Mouse (Mus musculus) 3134 (cell line): ENCODE measurements around the gene 1700025C18Rik.

Experiments used
- DNase-seq: peaks from one replicate; pipeline ENCODE4 v3.0.0-alpha.2; 2011; ENCODE audit warnings: low spot score; ENCODE audit not compliant: insufficient read length; ENCODE audit errors: extremely low read depth

1700025C18Rik gene

DNA sequence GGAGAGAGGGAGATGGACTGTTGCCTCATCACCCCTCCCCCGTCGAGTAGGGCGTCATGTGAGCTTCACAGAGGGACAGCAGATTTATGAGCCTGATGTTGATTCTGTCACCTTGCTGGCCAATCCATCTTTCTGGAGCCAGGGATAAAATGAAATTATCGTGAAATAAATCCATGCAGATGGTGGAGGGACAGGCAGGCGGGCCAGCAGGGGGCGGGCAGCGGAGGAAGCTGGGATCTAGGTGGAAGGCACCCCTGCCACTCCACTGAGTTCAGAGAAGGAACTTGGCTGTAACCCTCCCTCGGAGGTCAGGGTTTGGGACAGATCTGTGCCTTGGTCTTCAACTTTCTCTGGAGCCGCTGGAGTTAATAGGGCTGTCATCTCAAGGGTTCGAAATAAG is 11.9 kb downstream of the 1700025C18Rik start:
- no peak for DNase-seq

DNA sequence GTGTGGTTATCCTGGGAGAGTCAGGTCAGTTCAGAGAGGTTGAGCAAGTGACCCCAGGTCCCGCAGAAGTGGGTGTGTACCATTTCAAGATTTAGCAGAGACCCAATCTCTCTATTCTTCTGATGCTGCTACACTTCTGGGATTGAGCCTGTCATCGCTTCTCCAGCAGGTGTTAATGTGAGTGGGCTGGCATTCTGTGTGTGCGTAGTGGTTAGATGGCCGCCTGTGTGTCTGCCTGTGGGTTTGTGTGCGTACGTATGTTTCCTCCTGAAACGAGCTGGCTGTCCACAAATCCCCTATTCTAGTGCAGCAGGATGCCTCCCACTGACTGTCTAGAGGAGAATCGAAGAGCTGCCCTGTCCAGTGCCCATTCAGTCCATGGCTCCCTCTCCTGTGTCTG is 12.5 kb downstream of the 1700025C18Rik start:
- DNase-seq: no peak

DNA sequence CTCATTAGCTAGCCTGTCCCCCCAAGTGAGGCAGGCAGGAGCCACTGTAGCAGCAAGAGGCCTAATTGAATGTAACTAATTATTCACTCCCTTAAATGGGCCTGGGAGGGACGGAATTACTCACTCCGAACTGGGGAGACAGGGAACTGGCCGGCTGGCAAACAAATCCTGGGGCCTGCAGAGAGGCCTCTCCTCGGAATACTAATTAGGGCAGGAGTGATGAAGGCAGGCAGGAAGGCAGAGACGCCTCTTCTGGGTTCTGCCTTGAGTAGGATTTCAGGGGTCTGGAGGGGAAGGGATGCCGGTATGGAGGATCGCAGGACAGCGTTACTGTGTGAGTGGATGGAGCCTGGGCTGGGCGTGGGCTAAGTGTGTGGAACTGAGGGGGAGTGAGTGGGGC is 13.5 kb downstream of the 1700025C18Rik start:
- DNase-seq: no peak

DNA sequence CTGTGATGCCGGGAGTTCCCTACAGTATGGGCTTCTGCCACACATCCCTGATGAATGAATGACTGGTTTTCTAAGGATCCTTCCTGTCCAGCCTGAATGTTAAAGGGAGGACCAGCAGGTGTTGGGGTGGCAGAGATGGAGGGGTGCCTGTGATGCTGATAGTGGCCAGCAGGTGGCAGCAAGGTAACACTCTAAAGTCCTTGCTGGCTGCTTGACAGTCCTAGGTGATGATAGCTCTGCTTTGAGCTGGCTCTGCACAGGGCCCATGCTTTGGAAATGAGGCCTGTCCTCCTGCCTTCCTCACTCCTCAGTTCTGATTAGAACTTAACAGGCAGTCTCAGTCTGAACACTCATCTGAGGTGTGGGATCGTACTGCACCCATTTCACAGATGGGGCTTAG is 15.6 kb downstream of the 1700025C18Rik start:
- no peak for DNase-seq

DNA sequence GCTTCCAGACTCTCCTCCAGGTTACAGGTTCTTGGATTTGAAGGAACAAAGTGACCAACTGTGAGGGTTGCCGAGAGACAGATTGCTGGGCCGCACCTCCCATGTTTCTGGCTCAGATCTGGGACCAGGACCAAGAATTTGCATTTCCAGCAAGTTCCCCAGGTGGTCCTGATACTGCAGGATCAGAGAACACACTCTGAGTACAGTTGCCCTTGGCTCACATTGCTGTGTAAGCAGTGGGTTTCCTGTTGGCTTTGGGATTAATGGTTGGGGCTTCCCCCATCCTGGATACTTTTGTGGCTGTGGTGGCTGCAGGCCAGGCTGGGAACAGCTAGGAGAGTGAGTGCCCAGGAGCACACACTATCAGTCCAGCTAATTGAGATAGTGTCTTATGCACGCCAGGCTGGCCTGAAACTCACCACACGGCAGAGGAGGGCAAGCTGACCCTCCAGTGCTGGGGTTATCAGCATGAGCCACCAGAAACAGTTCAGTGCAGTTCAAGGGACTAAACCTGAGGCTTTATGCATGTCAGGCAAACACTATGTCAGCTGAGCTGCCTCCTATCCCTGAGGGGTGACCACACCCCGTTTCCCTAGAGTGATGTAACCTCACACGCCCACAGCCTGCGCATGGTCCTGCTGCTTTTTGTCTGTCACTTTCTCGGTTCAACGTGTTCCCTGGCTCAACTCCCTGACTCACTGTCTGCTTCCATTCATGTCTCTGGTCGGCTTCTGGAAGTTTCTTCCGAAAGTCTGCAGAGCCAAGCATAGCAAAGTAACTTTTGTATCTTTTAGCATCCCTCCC is 16.3 kb downstream of the 1700025C18Rik start:
- DNase-seq: no peak

DNA sequence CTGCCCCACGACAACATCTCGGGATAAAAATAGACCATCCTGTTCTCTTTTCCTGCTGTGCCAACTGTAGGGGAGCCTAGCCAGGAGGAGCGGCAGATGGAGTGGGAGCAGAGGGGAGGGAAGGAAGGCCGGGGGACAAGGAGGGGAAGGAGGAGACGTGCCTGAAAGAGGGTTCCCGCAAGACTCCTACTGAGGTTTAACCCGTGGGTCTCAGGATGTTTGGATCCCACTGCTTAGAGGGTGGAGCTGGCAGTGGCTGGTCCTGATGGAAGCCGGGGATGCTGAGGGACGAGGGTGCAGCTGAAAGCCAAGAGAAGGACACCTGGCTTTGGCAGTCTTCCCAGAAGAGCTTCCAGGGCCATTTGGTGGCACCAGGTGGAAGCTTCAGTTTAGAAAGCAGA is 17.2 kb downstream of the 1700025C18Rik start:
- DNase-seq: no peak

DNA sequence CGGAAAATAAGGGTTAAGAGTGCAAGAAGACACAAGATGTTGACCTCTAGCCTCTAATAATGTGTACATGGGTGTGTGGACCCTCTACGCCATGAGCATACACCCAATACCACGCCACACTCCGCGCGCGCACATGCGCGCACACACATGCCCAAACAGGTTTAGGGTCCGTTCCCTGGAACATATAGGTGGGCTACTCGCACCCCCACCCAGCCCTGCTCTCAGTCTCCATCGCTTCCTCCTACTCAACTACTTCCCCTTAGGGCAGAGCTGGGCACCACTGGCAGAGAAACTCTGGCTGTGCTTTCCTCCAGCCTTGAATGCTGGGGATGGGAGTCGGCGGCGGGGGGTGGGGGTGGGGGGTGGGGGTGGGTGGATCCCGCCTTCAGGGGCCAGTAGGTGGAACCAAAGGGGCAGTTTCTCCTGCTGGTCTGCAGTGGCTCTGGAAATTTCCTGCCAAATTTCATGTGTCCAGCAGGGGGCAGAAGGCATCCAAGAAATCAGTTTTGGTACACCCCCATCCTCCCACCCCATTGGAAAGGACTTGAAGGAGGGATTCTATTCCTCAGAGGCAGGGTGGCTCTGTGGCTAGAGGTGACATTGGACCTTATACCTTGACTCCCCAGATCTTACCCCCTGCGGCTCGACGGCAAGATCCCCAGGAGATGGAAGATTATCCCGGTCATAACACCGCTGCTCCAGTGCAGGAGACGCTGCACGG is 20.3 kb downstream of the 1700025C18Rik start:
- DNase-seq: no peak

DNA sequence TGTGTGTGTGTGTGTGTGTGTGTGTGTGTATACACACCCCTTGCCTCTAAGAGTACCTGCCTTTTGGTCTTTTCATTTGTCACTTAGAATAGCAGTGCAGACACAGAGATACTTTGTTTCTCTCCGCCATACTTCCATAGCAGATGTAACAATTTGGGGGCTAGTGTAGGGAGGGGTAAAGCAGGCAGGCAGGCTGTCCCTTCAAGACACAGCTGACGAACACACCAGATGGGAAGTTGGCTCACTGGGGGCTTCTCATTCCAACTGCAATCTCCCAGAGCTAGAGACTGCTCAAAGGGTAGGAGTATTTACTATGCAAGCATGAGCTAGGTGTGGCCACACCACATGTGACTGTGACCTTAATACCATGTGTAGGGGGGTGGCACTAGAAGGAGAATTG is 21.7 kb downstream of the 1700025C18Rik start:
- no peak for DNase-seq

DNA sequence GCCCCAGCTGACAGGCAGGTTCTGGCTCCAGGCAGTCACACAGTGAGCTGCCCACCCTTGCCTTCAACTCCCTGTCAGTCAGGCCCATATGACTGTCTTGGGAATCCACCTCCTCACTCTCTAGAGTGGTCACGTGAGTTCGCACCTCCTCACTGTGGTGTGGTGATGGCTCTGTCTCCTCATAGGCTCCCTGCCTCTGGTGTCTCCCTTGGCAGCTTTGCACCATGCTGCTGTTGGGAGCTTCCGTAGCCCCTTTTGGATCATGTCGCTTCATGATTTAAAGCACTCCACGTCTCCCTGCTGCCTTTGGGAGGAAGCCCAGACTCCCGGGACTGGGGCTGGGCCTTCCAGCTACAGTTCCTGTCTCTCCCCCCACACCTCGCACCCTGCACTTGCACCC is 26.1 kb downstream of the 1700025C18Rik start:
- no peak for DNase-seq

DNA sequence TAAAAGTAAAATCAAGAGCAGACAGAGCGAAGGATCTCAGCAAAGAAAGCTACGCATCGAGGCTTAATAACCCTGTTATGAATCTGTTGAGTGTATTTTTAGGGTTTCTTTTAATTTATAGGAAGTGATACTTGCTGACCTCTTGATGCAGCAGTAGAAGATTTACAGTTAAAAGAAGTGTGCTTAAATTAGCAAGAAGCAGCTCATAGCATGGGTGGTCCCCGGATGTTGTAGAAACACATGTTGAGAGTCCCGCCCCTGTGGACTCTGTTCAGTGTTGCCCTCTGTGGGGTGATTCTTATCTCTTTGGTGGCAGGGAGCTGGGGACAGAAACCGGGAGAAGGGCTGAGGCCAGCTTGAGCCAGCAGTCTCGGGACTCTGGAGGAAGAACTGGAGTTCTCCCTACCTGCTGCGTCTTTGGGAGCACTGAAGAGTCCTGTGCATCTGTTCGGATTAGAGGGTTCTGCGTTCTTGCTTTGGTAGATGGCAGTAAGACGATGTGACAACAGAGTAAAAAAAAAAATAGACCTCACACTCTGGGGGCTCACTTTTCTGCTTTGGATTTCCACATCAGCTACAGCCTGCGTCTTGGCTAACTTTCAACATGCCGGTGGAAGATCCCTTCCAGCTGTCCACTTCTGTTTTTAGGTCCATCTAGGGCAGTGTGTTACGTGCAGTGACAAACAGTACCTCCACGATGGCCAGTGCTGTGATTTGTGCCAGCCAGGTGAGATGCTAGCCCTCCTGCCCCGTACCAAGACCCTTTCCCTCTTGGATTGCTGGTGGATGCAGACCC is 28.7 kb downstream of the 1700025C18Rik start:
- no peak for DNase-seq

DNA sequence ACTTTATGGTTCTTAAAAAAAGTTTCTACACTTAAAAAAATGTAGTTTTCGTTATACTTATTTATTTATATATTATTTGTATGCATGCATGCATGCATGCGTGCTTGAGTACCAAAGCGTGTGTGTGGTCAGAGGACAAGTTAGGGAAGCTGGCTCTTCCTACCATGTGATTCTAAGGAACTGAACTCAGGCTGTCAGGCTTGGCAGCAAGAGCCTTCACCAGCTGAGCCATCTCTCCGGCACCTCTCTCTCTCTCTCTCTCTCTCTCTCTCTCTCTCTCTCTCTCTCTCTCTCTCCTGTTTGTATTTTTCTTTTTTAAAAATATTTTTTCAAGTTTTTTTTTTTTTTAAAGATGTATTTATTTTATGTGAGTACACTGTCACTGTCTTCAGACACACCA is 30.6 kb downstream of the 1700025C18Rik start:
- DNase-seq: no peak

DNA sequence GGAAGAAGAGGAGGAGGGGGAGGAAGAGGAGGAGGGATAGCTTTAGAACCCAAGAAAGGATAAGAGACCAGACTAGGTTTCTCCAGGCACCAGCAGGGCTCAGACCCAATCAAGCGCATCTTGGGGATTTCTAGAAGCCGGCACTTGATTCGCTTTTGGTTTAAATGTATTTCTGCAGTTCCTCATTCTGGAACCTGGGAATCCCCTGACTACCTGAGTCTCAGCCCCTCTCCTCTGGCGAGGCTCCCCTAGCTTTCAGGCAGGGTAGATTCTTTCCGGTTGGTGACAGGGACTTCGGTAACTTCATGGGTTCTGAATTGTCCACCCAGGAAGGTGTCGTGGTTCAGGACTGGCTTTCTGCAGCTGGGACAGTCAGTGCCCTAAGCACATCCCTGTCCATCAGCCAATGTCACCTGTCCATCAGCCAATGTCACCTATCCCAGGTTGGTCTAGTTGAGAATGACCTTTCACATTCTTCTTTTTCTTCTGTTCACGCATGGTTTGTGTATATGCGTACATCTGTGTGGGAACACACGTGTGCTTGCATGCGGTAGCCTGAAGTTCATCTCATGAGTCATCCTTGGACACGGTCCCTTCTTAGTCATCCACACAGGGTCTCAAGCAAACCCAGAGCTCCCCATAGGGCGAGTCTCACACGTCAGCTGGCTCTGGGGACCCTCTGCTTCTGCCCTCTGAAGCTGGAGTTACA is 34.0 kb downstream of the 1700025C18Rik start:
- DNase-seq: no peak

DNA sequence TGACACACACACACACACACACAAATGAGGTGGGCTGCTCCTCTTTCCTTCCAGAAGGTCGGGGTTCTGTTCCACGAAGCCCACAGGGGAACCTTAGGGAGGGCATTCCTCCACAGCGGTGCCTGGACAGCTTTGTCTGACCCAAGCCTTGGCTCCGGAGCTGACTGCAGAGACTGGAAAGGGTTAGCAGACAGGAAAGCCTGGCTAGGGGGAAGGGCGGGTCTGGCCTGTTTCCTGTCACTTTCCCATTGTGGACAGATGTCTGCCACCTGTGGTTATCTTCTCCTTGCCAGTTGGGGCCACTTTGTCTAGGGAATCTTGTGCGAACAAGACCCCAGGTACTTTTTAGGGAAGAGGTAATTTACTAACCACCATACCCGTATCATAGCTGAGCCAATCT is 34.6 kb downstream of the 1700025C18Rik start:
- no peak for DNase-seq

DNA sequence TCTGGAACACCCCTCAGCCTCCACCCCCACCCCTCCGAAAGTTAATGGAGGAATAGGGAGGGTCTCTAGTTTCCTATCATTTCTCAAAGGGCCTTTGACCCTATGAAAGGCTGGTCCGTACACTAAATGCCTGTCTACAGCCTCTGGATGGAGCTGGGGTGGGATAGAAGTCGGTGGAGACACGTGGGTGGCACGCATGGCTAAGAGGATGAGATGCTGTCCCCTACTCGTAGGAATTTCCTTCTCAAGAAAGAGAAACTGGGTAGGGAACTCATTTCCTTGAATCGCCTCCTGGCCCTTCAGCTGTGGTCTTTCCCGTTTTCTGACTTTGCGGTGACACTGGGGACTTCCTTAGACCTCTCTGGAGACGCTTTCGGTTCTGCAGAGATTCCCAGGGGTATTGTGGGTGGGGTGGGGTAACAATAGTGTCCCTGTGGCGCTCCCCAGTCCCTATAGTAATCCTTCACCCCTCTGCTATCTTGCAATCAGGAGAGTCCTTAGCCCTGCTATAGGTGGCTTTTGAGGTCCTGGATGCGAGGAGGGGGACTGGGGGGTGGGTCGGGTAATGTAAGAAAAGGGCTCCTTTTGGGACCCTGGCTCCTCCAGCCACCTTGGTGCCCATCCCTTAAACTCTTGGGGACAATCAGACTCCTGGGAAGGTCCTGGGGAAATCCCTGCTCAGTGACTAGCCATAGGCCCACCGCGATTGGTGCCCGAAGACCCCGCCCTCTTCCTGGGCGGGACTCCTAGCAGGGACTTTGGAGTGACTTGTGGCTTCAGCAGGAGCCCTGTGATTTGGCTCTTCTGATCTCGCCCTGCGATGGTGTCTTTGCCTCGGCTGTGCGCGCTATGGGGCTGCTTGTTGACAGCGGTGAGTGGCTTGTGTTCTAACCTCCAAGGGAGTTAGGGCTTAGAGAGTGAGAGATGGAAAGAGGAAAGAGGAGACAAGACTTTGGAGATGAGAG is 35.4 kb downstream of the 1700025C18Rik start, which contains the start of gene Cd40:
Gene Cd40, plus strand, starts transcription at position 740 of the 965 bp plus-strand sequence.
- DNase-seq: no peak

DNA sequence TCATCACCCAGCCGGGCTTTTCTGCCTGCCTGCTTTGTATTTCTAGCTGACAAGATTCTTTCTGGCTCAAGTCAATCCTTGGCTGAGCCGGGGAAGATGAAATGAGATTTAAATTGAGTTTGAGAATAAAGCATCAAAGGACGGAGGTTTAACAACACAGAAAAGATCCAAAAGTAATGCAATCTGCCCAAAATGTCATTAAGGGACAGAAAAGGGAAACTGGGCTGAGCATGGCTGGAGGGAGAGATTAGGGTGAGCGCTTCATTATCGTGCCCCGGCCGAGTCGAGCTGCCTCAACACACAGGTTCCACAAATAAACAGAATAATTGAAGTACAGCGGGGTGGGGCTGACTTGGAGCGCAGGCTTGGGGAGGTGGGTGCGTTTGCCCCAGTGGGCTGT is 39.0 kb downstream of the 1700025C18Rik start:
- DNase-seq: no peak

DNA sequence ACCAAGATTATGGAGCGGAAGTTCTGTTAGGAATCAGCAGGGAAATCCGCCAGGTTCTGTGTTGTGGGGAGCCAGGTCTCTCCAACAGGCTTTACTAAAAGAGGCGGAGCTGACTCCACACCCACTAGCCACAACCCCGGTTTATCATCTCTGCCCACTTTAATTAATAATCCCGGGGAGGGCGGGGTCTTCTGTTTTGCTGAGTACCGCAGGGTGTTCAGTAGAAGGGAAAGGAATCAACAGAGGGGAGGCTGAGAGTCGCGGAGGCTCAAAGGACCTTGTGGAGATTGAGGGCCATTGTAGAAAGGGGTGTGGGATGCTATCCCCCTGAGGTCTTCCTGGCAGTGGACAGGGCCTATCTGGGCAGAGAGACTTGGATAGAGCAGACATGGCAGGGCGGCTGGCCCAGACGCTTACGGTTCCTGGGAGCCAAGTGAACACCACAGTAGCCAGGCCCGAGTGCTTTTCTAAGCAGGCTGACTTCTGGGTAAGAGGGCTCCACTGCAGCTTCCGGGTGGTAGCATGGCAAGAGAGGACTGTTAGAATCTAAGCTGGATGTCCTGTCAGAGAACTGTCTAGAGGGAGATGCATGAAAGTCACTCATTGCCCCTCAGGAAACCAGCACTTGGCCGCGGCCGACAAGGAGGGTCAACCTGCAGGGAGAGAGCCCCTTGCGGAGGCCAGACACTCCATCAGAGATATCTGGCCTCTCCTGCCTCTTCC is 39.6 kb downstream of the 1700025C18Rik start:
- DNase-seq: no peak

DNA sequence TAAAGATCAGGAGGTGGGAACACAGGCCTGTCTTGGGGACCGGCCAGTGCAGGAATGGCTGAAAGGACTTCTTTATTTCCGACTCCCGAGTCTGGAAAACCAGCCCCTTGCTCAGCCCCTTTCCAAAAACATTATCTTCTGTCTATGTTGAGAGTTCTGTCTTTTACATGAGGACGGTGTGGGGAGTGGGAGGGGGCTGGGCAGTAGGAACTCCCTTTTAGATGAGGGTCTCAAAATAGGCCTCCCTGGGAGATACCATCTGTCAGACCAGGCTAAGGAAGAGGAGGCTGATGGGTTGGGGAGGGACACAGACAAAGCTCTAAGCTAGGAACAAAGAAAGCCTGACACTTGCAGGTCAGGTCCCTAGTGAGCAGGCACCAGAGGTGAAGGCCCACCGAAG is 41.5 kb downstream of the 1700025C18Rik start:
- no peak for DNase-seq

DNA sequence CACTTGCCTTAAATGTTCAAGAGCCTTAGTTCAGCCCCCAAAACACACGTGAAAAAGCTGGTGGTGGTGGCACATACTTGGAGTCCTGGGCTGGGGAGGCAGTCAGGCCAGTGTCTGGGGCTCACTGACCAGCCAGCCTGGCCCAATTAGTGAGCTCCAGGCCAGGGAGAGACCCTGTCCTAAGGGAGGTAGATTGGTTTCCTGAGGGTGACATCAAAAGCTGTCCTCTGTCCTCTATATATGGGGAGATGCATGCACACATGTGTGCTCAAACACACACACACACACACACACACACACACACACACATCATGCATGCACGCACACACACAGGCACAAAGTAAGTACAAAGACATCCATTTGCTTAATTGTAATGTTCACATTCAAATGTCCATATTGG is 46.8 kb downstream of the 1700025C18Rik start:
- DNase-seq: no peak

DNA sequence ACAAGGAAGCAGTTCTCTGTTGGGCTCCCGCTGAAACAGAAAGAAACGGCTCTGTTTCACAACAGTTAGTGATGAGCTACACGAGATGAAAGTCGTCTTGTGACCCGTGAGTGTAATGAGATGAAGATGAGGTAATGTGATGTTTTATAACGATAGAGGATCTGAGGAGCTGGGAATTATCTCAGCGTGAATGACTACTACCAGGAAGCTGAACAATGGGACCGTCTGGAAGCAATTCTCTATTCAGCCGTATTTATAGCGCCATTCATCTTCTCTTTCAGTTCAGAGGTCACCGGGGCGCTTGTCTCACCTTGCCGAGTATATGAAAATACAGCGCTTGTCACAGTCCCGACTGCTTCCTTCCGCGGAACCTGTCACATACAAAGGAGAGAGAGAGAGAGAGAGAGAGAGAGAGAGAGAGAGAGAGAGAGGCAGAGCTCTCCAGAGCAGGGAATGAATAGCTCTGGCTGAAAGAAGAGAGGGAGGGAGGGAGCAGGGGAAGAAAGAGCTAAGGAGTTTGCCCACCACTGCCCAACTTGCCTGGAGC is 47.4 kb downstream of the 1700025C18Rik start:
- no peak for DNase-seq
